Mouse (Mus musculus) brain, embryonic 14.5 days (tissue): ENCODE measurements at regions not wholly inside any gene's neighbourhood (a gene's known extent, or its start where the extent isn't known, plus 50 kb on each side); places are given as distances from the start of the nearest gene placed in this dataset.

Experiments used
- CTCF ChIP-seq: fragments of 200-500 bp; IDR thresholded peaks from 2 replicates; pipeline ENCODE4 v1.5.1; 2012; ENCODE audit warnings: inconsistent platforms, mild to moderate bottlenecking, moderate library complexity, borderline replicate concordance; ENCODE audit not compliant: insufficient read depth, insufficient read length; ENCODE audit errors: extremely low read depth
- POLR2A ChIP-seq: fragments of 200-500 bp; IDR thresholded peaks from 2 replicates; pipeline ENCODE4 v1.6.1; 2012; ENCODE audit warnings: mild to moderate bottlenecking, inconsistent platforms, borderline replicate concordance; ENCODE audit not compliant: poor library complexity, insufficient read depth, insufficient read length, severe bottlenecking; ENCODE audit errors: extremely low read depth

GRCm38 (mm10) chr4:82153604-82154003, 551.9 kb downstream of the Nfib start:
- no peak for TF ChIP-seq POLR2A
- TF ChIP-seq CTCF, result no peak
